Mouse (Mus musculus) forebrain, postnatal 0 days (tissue): ENCODE measurements around the gene Slc9a8. TPM values are rescaled to one million over a fixed set of nuclear protein-coding genes. Genes with fewer than 3 reads are reported as not detected.

ENCODE experiments used
- ATAC-seq: fragments of 200-750 bp; cut with Nextera tagmentation; 2 replicates; pipeline ENCODE4 v1.8.0; 2017; ENCODE audit warnings: mild to moderate bottlenecking, moderate library complexity
- DNase-seq: peaks from one replicate; pipeline ENCODE4 v3.0.0-alpha.2; 2015
- H3K27ac ChIP-seq: fragments of 300-500 bp; sonication (generic); 2 replicates; pipeline ENCODE4 v1.5.1; 2014; ENCODE audit warnings: low read depth, mild to moderate bottlenecking, antibody characterized with exemption, low read length, moderate library complexity, mixed read lengths
- H3K27me3 ChIP-seq: fragments of 300-500 bp; sonication (generic); 2 replicates; pipeline ENCODE4 v1.6.1; 2014; ENCODE audit warnings: mild to moderate bottlenecking, low read length, mixed read lengths; ENCODE audit not compliant: insufficient read depth
- H3K36me3 ChIP-seq: fragments of 300-500 bp; sonication (generic); 2 replicates; pipeline ENCODE4 v1.6.1; 2014; ENCODE audit warnings: mild to moderate bottlenecking, moderate library complexity; ENCODE audit not compliant: insufficient read depth
- H3K4me1 ChIP-seq: fragments of 300-500 bp; sonication (generic); 2 replicates; pipeline ENCODE4 v1.6.1; 2014; ENCODE audit warnings: antibody characterized with exemption; ENCODE audit not compliant: insufficient read depth
- H3K4me2 ChIP-seq: fragments of 300-500 bp; sonication (generic); 2 replicates; pipeline ENCODE4 v1.6.1; 2014; ENCODE audit warnings: low read depth, mild to moderate bottlenecking, moderate library complexity
- H3K4me3 ChIP-seq: fragments of 300-500 bp; sonication (generic); 2 replicates; pipeline ENCODE4 v1.5.1; 2014; ENCODE audit warnings: low read depth, low read length, mixed read lengths
- H3K9ac ChIP-seq: fragments of 300-500 bp; sonication (generic); 2 replicates; pipeline ENCODE4 v1.6.1; 2014; ENCODE audit warnings: mild to moderate bottlenecking
- H3K9me3 ChIP-seq: fragments of 300-500 bp; sonication (generic); 2 replicates; pipeline ENCODE4 v1.6.1; 2016; ENCODE audit warnings: low read length
- CTCF ChIP-seq: sonication (generic); IDR thresholded peaks from 2 replicates; pipeline ENCODE4 v1.5.1; 2016; ENCODE audit warnings: antibody characterized with exemption, control low read depth, low read depth
- WGBS: fragments of 180-500 bp; shearing (Covaris S2); extraction: QIAGEN DNeasy Blood & Tissue Kit; methylation state at CpG from one replicate; pipeline ENCODE4 v1.1.7; 2014; 5-methylcytosine and 5-hydroxymethylcytosine counted together
- polyA plus RNA-seq: library from polyadenylated mRNA; unstranded; fragments of >200 nt; fragmentation: Nextera tagmentation; extraction: Ambion mirVana; gene quantifications from 2 replicates; pipeline ENCODE4 v1.2.1, GENCODE M21; 2015
- total RNA-seq: library from RNA; depleted of rRNA; stranded (reverse); fragments of >200 nt; gene quantifications from 2 replicates; pipeline ENCODE4 v1.2.3, GENCODE M21; 2014

Gene Slc9a8
- total and polyA plus RNA-seq, 2 experiments from 2014 or later, result 18.0 to 38.4 TPM

DNA sequence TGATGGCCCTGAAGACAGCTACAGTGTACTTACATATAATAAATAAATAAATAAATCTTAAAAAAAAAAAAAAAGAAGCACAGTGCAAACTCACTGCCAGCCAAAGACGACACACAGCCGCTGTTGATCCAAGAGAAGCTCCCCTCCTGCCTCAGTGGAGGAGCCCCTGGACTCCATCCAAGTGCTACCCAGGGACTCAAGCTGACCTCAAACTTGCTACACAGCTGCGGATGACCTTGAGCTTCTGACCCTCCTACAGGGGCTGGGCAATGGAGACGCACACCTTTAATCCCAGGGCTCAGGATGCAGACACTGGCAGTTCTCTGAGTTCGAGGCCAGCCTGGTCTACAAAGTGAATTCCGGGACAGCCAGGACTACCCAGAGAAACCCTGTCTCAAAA lies 66.5 kb downstream of the Slc9a8 start:
- Histone ChIP-seq H3K27me3 (no peaks in the 10 kb centered on the region), H3K9ac (no peak overlapping the region), H3K4me1 (peaks cover 10% of the 10 kb centered on the region), H3K4me3 (no peak overlapping the region), H3K9me3 (no peaks in the 10 kb centered on the region), H3K27ac (no peak overlapping the region), H3K36me3 (peaks cover 26% of the 10 kb centered on the region), H3K4me2 (no peak overlapping the region)
- ATAC-seq, result no peak
- TF ChIP-seq CTCF, result no peak
- no peak for DNase-seq
- 83% methylated on average over 6 of the region's 6 CpGs for WGBS

DNA sequence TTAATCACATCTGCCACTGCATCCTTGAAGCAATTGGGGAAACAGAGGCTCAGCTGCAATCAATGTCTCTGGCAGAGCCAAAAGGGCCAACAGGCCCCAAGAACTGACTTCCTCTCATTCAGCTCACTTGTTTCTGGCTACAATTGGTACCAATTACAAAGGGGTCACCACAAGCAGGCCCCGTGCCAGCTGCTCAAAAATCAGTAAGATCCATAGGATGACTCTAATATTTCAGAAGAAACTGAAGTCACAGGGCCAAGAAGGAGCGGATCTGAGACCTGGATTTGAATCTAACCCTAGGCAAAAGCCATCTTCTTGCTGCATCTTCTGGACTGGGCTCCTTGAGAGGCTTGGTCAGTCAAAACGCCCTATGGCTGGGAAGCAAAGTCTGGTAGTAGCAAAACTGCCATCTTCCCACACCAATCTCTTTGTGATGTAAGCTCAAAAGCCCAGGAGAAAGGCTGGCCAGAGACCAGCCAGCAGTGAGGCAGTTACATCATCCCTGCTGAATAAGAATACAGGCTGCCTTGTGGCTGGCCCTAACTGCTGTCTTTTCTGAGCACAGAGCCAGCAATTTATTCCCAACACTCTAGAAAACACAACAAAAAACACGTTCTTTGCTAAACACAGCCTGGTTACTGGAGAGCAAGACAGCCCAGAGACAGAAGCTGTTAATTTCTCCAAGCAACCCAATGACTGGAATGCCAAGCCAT lies 69.5 kb downstream of the Slc9a8 start:
- H3K4me1 ChIP-seq, result peaks cover 10% of the 10 kb centered on the region
- DNase-seq, result peak; percentile 69
- H3K4me3 ChIP-seq, result peak overlapping the region; percentile 83
- peak overlapping the region; percentile 83 for H3K27ac ChIP-seq
- peak overlapping the region; percentile 25; the same call in 1 of the 2 replicates for H3K9ac ChIP-seq
- peak; percentile 57 for ATAC-seq
- H3K9me3 ChIP-seq, result no peaks in the 10 kb centered on the region
- no peak for TF ChIP-seq CTCF
- H3K36me3 ChIP-seq, result peaks cover 11% of the 10 kb centered on the region; the same call in 1 of the 2 replicates
- H3K27me3 ChIP-seq, result no peaks in the 10 kb centered on the region
- H3K4me2 ChIP-seq, result peak overlapping the region; percentile 73
- 43% methylated on average over 4 of the region's 4 CpGs for WGBS

DNA sequence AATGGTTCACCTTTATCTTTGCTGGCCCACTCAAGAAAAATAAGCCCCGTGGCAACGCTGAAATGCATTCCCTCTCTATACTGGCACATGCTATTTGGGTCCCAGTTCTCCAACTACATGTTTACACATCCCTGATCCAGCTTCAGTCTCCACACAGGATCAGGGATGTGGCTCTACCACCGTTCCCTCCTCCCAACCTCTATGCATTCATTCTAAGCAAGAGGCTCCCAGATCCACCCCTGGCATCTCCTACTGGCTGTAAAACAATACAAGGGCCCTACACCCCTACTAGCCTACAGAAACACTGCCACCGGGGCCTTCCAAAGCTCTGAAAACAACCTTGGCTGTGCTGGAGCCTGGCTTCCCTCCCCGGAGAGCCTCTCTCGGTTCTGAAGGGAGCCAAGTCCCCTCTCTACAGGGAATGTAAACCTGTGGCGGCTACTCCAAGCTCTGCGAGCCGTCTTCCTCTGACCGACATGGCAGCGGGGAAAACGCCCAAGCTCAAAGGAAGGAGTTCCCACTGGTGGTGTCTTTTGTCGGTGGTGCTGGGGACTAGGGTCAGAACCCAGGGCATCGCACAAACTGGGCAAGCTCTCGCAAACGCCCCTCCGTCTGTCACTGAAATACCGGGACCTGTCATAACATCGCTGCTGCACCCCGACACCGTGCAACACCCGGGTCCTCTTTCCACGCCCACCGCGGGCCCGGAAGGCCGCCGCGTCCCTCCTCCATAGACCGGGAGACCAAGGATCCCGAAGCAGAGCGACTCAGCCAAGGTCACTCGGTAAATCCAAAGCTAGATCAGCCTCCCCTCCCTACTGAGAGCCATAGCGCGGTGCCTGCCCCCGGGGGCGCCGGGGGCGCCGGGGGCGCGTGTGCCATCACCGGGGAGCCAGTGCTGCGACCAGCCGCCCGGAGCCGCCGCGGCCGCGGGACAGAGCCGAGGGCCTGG lies 70.5 kb downstream of the Slc9a8 start, which contains the start of gene Rnf114:
Gene Rnf114 (plus strand): TSS at position 889 of the 952 bp plus-strand sequence.
- H3K9me3 ChIP-seq, result no peaks in the 10 kb centered on the region
- peak within 1 kb of the TSS; percentile 73 for H3K4me2 ChIP-seq
- peaks cover 10% of the 10 kb centered on the region for H3K4me1 ChIP-seq
- H3K4me3 ChIP-seq, result peak within 1 kb of the TSS; percentile 83
- H3K27me3 ChIP-seq, result no peaks in the 10 kb centered on the region
- DNase-seq (peak; percentile 33), ATAC-seq (peak; percentile 35)
- peak within 1 kb of the TSS; percentile 87 for H3K9ac ChIP-seq
- H3K27ac ChIP-seq, result peak within 1 kb of the TSS; percentile 99
- TF ChIP-seq CTCF, result no peak
- 5% methylated on average over 45 of the region's 52 CpGs for WGBS
- H3K36me3 ChIP-seq, result peaks cover 11% of the 10 kb centered on the region; the same call in 1 of the 2 replicates

- H3K4me3 ChIP-seq, result peak within 1 kb of the TSS; percentile 83
- 2% methylated on average over 55 of the region's 63 CpGs for WGBS
- no peak for TF ChIP-seq CTCF
- H3K4me2 ChIP-seq, result peak within 1 kb of the TSS; percentile 73
- peak within 1 kb of the TSS; percentile 99 for H3K27ac ChIP-seq
- H3K4me1 ChIP-seq, result peaks cover 10% of the 10 kb centered on the region
- peak within 1 kb of the TSS; percentile 87 for H3K9ac ChIP-seq
- H3K27me3 ChIP-seq, result no peaks in the 10 kb centered on the region
- no peaks in the 10 kb centered on the region for H3K9me3 ChIP-seq
- DNase-seq, result peak; percentile 95
- 0 out of 2 replicates have a peak, but pooled peaks cover 4% of the 10 kb centered on the region for H3K36me3 ChIP-seq
- ATAC-seq, result peak; percentile 89
Measured at GRCm38 (mm10) chr2:167492713-167493636, 71.5 kb downstream of the Slc9a8 start, which contains the start of gene Spata2. TSS of gene Spata2 (minus strand) at chr2:167492887.

- H3K9me3 ChIP-seq, result no peaks in the 10 kb centered on the region
- H3K36me3 ChIP-seq, result no peaks in the 10 kb centered on the region
- H3K4me1 ChIP-seq, result peaks cover 2% of the 10 kb centered on the region; the same call in 1 of the 2 replicates
- no peak overlapping the region for H3K27ac ChIP-seq
- no peak for TF ChIP-seq CTCF
- DNase-seq (no peak), ATAC-seq (no peak)
- no peak overlapping the region for H3K4me3 ChIP-seq
- no peaks in the 10 kb centered on the region for H3K27me3 ChIP-seq
- no peak overlapping the region for H3K9ac ChIP-seq
- no peak overlapping the region for H3K4me2 ChIP-seq
- WGBS, result 82% methylated on average over 7 of the region's 7 CpGs
Measured at GRCm38 (mm10) chr2:167496437-167496836, 74.9 kb downstream of the Slc9a8 start.

GRCm38 (mm10) chr2:167497272-167497671 lies 75.8 kb downstream of the Slc9a8 start:
- no peak overlapping the region for H3K4me3 ChIP-seq
- no peak overlapping the region for H3K9ac ChIP-seq
- ATAC-seq (no peak), DNase-seq (no peak)
- 77% methylated on average over 5 of the region's 5 CpGs for whole genome bisulfite sequencing
- H3K4me1 ChIP-seq, result no peaks in the 10 kb centered on the region
- H3K9me3 ChIP-seq, result no peaks in the 10 kb centered on the region
- no peaks in the 10 kb centered on the region for H3K36me3 ChIP-seq
- H3K27me3 ChIP-seq, result no peaks in the 10 kb centered on the region
- TF ChIP-seq CTCF, result peak; percentile 57
- H3K27ac ChIP-seq, result no peak overlapping the region
- H3K4me2 ChIP-seq, result no peak overlapping the region
